Mouse (Mus musculus): ENCODE data around the gene Ikzf1. TPM values are rescaled to one million over a fixed set of nuclear protein-coding genes. Genes with fewer than 3 reads are reported as not detected.

Gene Ikzf1
- polyA plus RNA-seq, 1 experiment, result 3.0 TPM

GRCm38 (mm10) chr11:11717606-11718167, 32.9 kb downstream of the Ikzf1 start:
- no peak for DNase-seq (ENCODE audit: extremely low spot score in 1 of 2, low spot score in 1 of 2)

DNA sequence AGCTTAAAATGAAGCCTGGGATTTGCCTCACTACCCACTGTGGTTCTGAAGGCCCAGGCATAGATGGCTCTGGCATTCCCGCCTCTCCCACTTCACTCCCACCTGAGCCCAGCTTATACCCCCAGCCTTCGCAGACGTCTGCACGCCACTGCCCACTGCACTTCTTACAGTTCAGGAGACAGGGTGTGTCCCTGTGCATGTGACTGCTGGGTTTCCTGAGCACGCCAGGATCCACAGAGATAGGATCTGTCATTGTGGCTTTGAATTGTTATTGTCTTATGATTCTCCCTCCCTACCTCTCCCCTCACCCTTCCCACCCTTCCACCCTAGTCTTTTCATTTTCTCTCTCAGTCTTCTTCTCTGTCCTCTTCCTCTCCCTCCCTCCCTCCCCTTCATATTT, 34.9 kb downstream of the Ikzf1 start:
- no peak for DNase-seq (ENCODE audit: extremely low spot score in 1 of 2, low spot score in 1 of 2)

DNA sequence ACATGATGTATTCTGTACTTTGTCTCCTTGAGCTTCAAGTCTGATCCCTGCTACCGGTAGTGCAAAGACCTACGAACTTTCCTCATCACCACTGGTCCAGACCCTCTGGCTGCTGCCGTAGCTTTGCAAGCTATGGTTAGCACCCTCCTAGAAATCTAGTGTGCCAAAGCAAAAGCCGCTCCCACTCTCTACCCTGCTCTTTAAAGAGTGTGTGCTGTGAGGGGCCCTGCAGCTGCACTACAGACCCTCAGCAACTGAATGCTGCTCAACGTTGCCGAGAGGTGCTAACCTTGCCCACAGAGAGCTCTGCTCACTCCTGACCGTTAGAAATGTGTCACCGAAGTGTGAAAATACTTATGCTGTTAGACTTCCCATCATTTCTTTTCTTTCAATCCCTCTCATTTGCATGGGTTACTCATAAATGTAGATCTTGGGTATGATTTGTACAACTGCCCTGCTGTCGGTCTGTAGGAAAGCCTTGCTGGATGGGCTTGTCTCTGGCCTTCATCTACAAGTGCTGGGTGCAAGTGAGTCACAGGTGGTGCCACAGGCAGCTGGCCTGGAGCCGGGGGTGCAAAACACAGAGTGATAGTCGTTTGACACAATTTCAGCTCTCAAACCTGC, 40.6 kb downstream of the Ikzf1 start:
- no peak for DNase-seq (ENCODE audit: extremely low spot score in 1 of 2, low spot score in 1 of 2)

DNA sequence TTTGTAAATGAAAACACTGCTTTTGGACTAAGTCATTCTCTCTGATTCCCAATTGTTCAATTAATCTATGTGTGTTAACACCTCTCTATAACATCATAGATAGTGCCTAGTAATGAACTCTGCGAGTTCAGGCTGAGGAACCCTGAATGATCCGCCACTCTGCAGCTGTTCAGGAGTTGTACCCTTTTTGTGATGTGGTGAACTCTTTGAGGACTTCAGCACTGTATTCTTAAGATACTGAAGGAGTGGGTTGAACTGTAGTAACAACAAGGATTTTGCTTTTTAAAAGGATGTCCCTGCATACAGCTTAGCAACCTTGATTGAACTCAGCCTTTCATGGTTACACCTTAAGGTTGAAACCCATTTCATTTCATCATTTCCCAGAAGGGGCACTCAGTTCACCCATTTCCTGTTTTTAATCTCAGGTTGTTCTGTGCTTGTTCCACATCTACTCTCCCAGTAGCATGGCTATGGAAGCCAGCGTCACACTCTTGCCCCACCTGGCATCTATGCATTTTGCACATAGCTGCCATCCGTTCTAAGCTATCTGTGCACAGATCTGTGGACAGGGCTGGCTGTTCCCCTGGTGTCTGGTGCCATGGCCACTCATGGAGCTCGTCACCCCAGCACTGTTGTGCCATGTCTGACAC, 41.2 kb downstream of the Ikzf1 start:
- DNase-seq (ENCODE audit: extremely low spot score in 1 of 2, low spot score in 1 of 2), result no peak

- DNase-seq (ENCODE audit: extremely low spot score in 1 of 2, low spot score in 1 of 2), result no peak
Measured at GRCm38 (mm10) chr11:11726807-11727276, 42.0 kb downstream of the Ikzf1 start.

- DNase-seq (ENCODE audit: extremely low spot score in 1 of 2, low spot score in 1 of 2), result no peak
Measured at GRCm38 (mm10) chr11:11727936-11728556, 43.2 kb downstream of the Ikzf1 start.

- no peak for DNase-seq (ENCODE audit: extremely low spot score in 1 of 2, low spot score in 1 of 2)
Measured at GRCm38 (mm10) chr11:11729216-11729615, 44.4 kb downstream of the Ikzf1 start.

DNA sequence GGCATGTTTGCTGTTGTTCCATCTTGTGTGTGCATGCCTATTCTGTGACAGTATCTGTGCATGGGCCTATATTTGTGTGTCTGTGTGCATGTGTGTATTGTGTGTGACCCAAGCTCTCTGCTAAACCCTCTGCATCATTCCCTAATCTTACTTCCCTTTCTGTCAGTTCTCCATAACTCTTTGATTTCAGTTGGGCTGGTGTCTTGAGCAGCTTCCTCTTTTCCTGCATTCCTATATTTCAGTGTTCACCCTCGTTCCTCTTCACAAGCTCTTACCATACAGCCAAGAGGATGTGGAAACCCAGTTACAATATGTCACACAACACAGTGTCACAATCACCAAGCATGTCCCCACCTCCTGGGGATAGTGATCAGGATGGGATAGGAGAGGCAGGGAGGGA, 45.3 kb downstream of the Ikzf1 start:
- no peak for DNase-seq (ENCODE audit: extremely low spot score in 1 of 2, low spot score in 1 of 2)

GRCm38 (mm10) chr11:11731727-11732126, 46.9 kb downstream of the Ikzf1 start:
- DNase-seq (ENCODE audit: extremely low spot score in 1 of 2, low spot score in 1 of 2), result no peak

GRCm38 (mm10) chr11:11732972-11733770, 48.4 kb downstream of the Ikzf1 start:
- DNase-seq (ENCODE audit: extremely low spot score in 1 of 2, low spot score in 1 of 2), result no peak

- DNase-seq (ENCODE audit: extremely low spot score in 1 of 2, low spot score in 1 of 2), result no peak
Measured at GRCm38 (mm10) chr11:11735155-11735554, 50.4 kb downstream of the Ikzf1 start.

DNA sequence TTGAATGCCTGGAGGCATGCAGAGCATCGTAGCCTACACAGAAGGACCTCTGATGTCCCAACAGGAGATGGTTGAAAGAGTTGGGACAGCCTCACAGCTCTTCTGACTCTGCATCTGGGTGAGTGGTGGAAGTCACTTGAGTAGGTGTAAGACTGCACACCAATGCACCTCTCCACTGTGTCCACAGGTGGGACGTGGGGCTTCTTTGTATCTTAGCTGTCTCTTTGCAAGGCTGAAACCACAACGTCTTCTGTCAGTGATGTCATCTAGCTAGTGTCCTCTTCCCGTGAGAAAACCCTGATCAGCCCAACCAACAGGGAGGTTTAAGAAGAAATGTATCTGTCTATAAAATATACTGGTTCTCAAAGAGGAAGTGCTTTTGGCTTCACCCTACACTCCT, 52.1 kb downstream of the Ikzf1 start:
- no peak for DNase-seq (ENCODE audit: extremely low spot score in 1 of 2, low spot score in 1 of 2)

- DNase-seq (ENCODE audit: extremely low spot score in 1 of 2, low spot score in 1 of 2), result no peak
Measured at GRCm38 (mm10) chr11:11737562-11737961, 52.8 kb downstream of the Ikzf1 start.

- DNase-seq (ENCODE audit: extremely low spot score in 1 of 2, low spot score in 1 of 2), result no peak
Measured at GRCm38 (mm10) chr11:11739054-11739453, 54.3 kb downstream of the Ikzf1 start.

DNA sequence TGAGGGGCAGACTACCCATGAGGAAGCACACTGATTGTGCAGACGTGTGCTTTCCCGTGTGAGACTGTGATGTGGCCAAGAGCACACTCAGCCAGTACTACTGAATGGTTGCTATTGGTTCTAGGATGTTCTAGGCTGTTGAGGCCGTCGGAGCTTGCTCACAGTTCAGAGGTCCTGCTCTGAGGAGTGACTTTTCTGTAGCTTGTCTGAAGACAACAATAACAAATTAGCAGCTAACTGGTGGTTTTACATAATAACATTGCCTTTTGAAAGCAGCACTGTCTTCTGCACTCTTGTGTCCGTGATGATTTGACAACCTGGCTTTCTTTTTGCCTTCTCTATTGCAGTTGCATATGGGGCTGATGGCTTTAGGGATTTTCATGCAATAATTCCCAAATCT, 55.8 kb downstream of the Ikzf1 start:
- no peak for DNase-seq (ENCODE audit: extremely low spot score in 1 of 2, low spot score in 1 of 2)

GRCm38 (mm10) chr11:11741574-11741973, 56.8 kb downstream of the Ikzf1 start:
- DNase-seq (ENCODE audit: extremely low spot score in 1 of 2, low spot score in 1 of 2), result no peak

DNA sequence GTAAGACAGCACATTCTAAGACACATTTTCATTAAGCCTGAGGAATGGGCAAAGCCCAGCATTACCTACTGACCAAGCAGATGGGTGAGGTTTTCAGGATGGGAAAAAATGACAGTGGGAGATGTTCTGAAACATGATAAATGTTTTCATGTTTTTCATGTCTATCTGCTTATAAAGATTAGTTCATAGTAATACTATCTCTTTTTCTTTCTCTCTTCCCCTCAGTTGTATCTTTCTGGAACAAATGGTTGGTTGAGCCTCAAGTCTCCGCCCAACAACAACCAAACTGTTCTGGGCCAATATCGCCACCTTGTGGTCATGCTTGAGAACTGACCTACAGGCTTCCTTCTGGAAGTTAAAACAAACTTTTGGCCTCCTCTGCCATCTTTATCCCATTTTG, 57.8 kb downstream of the Ikzf1 start:
- DNase-seq (ENCODE audit: extremely low spot score in 1 of 2, low spot score in 1 of 2), result no peak

DNA sequence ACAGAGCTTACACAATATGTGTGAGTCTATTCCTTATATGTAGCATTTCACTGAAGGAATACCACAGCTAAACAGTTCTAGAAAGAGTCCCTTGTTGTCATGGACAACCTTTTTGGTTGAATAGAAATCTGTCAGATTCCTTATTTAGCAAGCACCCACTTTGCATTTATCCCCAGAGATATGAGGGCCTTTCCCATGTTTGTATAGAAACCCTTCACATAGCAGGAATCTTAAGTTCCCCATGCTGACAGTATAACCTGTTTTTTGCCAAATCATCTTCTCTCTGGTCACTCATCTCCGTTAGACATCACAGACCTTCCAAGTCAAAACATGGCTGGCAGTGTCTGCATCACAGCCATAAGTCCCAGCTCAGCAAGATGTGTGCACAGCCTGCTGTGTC, 59.4 kb downstream of the Ikzf1 start:
- DNase-seq (ENCODE audit: extremely low spot score in 1 of 2, low spot score in 1 of 2), result no peak

GRCm38 (mm10) chr11:11751091-11751490, 66.3 kb downstream of the Ikzf1 start:
- DNase-seq (ENCODE audit: extremely low spot score in 1 of 2, low spot score in 1 of 2), result no peak

- DNase-seq (ENCODE audit: extremely low spot score in 1 of 2, low spot score in 1 of 2), result no peak
Measured at GRCm38 (mm10) chr11:11752859-11753258, 68.1 kb downstream of the Ikzf1 start.

GRCm38 (mm10) chr11:11758121-11758520, 73.3 kb downstream of the Ikzf1 start:
- no peak for DNase-seq (ENCODE audit: extremely low spot score in 1 of 2, low spot score in 1 of 2)
